Mouse (Mus musculus) C2C12 (cell line): ENCODE results near the gene Zc3h10.

ENCODE experiments used
- CTCF ChIP-seq: IDR thresholded peaks from one replicate; pipeline ENCODE4 v1.5.1; 2011; ENCODE audit not compliant: control insufficient read depth, insufficient read depth, insufficient read length
- MYOG ChIP-seq: IDR thresholded peaks from one replicate; pipeline ENCODE4 v1.6.1; 2011; ENCODE audit not compliant: control insufficient read depth, insufficient read length; ENCODE audit errors: extremely low read depth

- TF ChIP-seq CTCF (no peak), MYOG (no peak)
These were observed 40.6 kb upstream of the Zc3h10 start for GRCm38 (mm10) chr10:128588136-128588535.
